Comparison of ENCODE assay signal across 8 mouse cellular contexts in genomic region chr4:148287476-148288054, GRCm38 (mm10). TPM values are rescaled to one million over a fixed set of nuclear protein-coding genes. Genes with fewer than 3 reads are reported as not detected.
DNase-seq lines count a peak whose midpoint lies in the region; ATAC-seq and TF ChIP-seq lines count a peak whose summit lies in the region.

Gene Disp3 (minus strand): TSS chr4:148287965.

- no peak for TF ChIP-seq CTCF in lung, postnatal 0 days (IDR thresholded peaks at IDR 0.05)
- TF ChIP-seq CTCF in lung, adult 2 months (IDR thresholded peaks at IDR 0.05; ENCODE audit: insufficient read depth, low read length) = no peak
- TF ChIP-seq CTCF in olfactory bulb, adult 2 months (IDR thresholded peaks at IDR 0.05; ENCODE audit: insufficient read depth, low read depth, low read length) = no peak

- H3K27ac ChIP-seq in lung, postnatal 0 days (ENCODE audit: low read length) = no peak within 1 kb of the TSS
- H3K27ac ChIP-seq in olfactory bulb, adult 2 months (ENCODE audit: insufficient read depth, low read depth, low read length) = no peak within 1 kb of the TSS

- WGBS in lung, postnatal 0 days = under 1% methylated on average over 46 of the region's 54 CpGs
- under 1% methylated on average over 47 of the region's 54 CpGs for WGBS in lung, adult 2 months
- under 1% methylated on average over 52 of the region's 54 CpGs for WGBS in olfactory bulb, adult 2 months

- no peaks in the 10 kb centered on the region for H3K9me3 ChIP-seq in lung, postnatal 0 days (ENCODE audit: low read length)

- peak within 1 kb of the TSS; percentile 38 for H3K4me2 ChIP-seq in lung, postnatal 0 days (replicated peaks; ENCODE audit: low read depth, low read length)

- H3K9ac ChIP-seq in lung, postnatal 0 days (replicated peaks; ENCODE audit: low read depth) = no peak within 1 kb of the TSS

- H3K36me3 ChIP-seq in lung, postnatal 0 days (ENCODE audit: insufficient read depth, low read length) = no peaks in the 10 kb centered on the region

- intact Hi-C loops in left cerebral cortex, postnatal 25 days (cut with DNase I) = loop anchor here (1.0 to 5.0 kb wide), 6 partner anchors 19 to 150 kb away; no protein-coding TSS in a partner anchor

- no peak for ATAC-seq in lung, postnatal 0 days

- H3K4me3 ChIP-seq in lung, postnatal 0 days (ENCODE audit: low read depth, low read length) = peak within 1 kb of the TSS; percentile 8; the same call in 1 of the 2 replicates
- H3K4me3 ChIP-seq in lung, adult 2 months (replicated peaks; ENCODE audit: extremely low read depth, low read depth, low read length) = no peak within 1 kb of the TSS
- H3K4me3 ChIP-seq in olfactory bulb, adult 2 months (ENCODE audit: insufficient read depth, low read depth, low read length) = peak within 1 kb of the TSS; percentile 86

- TF ChIP-seq POLR2A in lung, adult 2 months (IDR thresholded peaks at IDR 0.05; ENCODE audit: borderline replicate concordance, extremely low read depth, low read depth, low read length) = no peak
- peak; percentile 54; the same call in 1 of the 2 replicates for TF ChIP-seq POLR2A in olfactory bulb, adult 2 months (IDR thresholded peaks at IDR 0.05; ENCODE audit: insufficient read depth, low read depth, low read length)

- no peaks in the 10 kb centered on the region for H3K4me1 ChIP-seq in lung, postnatal 0 days (ENCODE audit: insufficient read depth, low read depth, low read length)
- no peaks in the 10 kb centered on the region for H3K4me1 ChIP-seq in lung, adult 2 months (ENCODE audit: control insufficient read depth, insufficient read depth, low read length)
- peaks cover 41% of the 10 kb centered on the region for H3K4me1 ChIP-seq in olfactory bulb, adult 2 months (ENCODE audit: control insufficient read depth, insufficient read depth, low read length)

- H3K27me3 ChIP-seq in lung, postnatal 0 days (replicated peaks; ENCODE audit: insufficient read depth, low read length) = peaks cover 16% of the 10 kb centered on the region

- DNase-seq in cerebellum, adult 8-10 months = peak; percentile 46
- DNase-seq in cerebellum, postnatal 25 days = no peak
- no peak for DNase-seq in lung, postnatal 0 days (ENCODE audit: low spot score)
- no peak for DNase-seq in lung, adult 2 months
- peak in 1 of 2 experiments; percentile 22 for DNase-seq in left cerebral cortex, postnatal 25 days (ENCODE audit: low spot score in 2 of 2)
- DNase-seq in ovary, postnatal 36 days (ENCODE audit: low spot score) = no peak
- no peak for DNase-seq in adrenal gland, adult 2 months

- TF ChIP-seq EP300 in lung, postnatal 0 days (IDR thresholded peaks at IDR 0.05) = no peak

RNA-seq across cellular contexts. Expression of gene Disp3, which starts in this region (rescaled TPM):
- polyA plus RNA-seq in lung, postnatal 0 days (2015; fragmentation: Nextera tagmentation; extraction: Ambion mirVana) = 0.02 and 0.12 TPM in 2 replicates
- polyA plus RNA-seq in lung, adult 2 months (2012; rRNA removed) = 0.03 TPM in 1 of 2 replicates, not detected in the other
- 10 to 100 TPM; 25.8 to 29.1 TPM for total RNA-seq in left cerebral cortex, postnatal 25 days (2021)
- polyA plus RNA-seq in olfactory bulb, adult 2 months (2012; ENCODE audit: insufficient read depth, insufficient read length, low replicate concordance, missing spikeins) = not detected in 2 replicates
- under 1 TPM; 0.24 to 0.55 TPM for total RNA-seq in adrenal gland, adult 2 months (2021)
- 0.59 and 1.0 TPM in 2 replicates for polyA plus RNA-seq in adrenal gland, adult 2 months (2012; rRNA removed)

Comparison
In these comparisons a context has a peak if more than half of its experiments do, and no peak if none do; other contexts are left out.
1. RNA of gene Disp3 (total RNA-seq): 25.8 to 29.1 TPM in left cerebral cortex, postnatal 25 days; 0.24 to 0.55 TPM in adrenal gland, adult 2 months; every median in the first group is over 10 times any median in the second.